Mouse (Mus musculus) T-helper 2 cell (primary cell): ENCODE data around the gene Hoxc4.

Source experiments
- in situ Hi-C: fragments of 300-600 bp; cut with MboI, MseI; formaldehyde crosslinking; loops from one replicate; pipeline ENCODE4 v1.15.1; 2025; ENCODE audit warnings: high pct_unique_total_duplicates

The Hoxc4 gene

GRCm38 (mm10) chr15:103074663-103075415 lies 56.1 kb downstream of the Hoxc4 start:
- in situ Hi-C loops = no loop called here

- in situ Hi-C loops = no loop called here
These were observed 58.9 kb downstream of the Hoxc4 start for GRCm38 (mm10) chr15:103077673-103078072.

GRCm38 (mm10) chr15:103082622-103083021 lies 63.9 kb downstream of the Hoxc4 start:
- in situ Hi-C loops = no loop called here

- in situ Hi-C loops = no loop called here
These were observed 64.9 kb downstream of the Hoxc4 start for GRCm38 (mm10) chr15:103083598-103083997.

- in situ Hi-C loops = no loop called here
These were observed 66.2 kb downstream of the Hoxc4 start for GRCm38 (mm10) chr15:103084944-103085343.

- in situ Hi-C loops = no loop called here
These were observed 67.3 kb downstream of the Hoxc4 start for GRCm38 (mm10) chr15:103085831-103086671.
